Mouse (Mus musculus) megakaryocyte, embryonic 14.5 days (primary cell): ENCODE results near the gene Aplp2.

Source experiments
- FLI1 ChIP-seq: IDR thresholded peaks from 2 replicates; pipeline ENCODE4 v1.6.1; 2012; ENCODE audit warnings: low read length, inconsistent platforms, mixed read lengths
- GATA1 ChIP-seq: IDR thresholded peaks from 3 replicates; pipeline ENCODE4 v1.6.1; 2012; ENCODE audit warnings: mixed read lengths, low read length, inconsistent platforms, borderline replicate concordance

- TF ChIP-seq GATA1 (no peak), FLI1 (no peak)
Measured at GRCm38 (mm10) chr9:31238526-31238925, 26.9 kb upstream of the Aplp2 start.
